Mouse (Mus musculus) embryonic fibroblast, embryonic 13.5 days (primary cell): Measurements from ENCODE around the gene Pcnx3.

Experiments
- CTCF ChIP-seq: IDR thresholded peaks from 2 replicates; pipeline ENCODE4 v1.5.1; 2011; ENCODE audit warnings: mild to moderate bottlenecking, control low read depth, low read length, moderate library complexity, borderline replicate concordance; ENCODE audit not compliant: insufficient read depth
- POLR2A ChIP-seq: IDR thresholded peaks from 2 replicates; pipeline ENCODE4 v1.6.1; 2011; ENCODE audit warnings: low read depth, mild to moderate bottlenecking, control low read depth, low read length, moderate library complexity

DNA sequence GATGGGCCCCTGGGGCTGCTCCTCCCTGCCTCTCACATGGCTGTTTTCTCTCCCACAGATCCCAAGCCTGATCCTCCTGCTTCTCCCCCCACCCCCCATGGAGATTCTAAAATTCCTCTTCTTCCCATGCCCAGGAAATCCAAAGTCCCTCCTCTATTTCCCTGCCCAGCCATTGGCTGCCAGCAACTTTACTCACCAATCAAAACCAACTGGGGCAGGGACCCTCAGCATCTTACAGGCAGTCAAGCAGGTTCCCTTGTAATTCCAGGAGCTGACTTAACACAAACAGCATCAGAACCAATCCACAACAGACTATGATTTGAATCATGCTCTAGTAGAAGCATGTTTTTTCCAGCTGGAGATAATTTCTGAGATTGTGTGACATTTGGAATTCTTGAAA is 58.8 kb downstream of the Pcnx3 start:
- TF ChIP-seq POLR2A (no peak), CTCF (no peak)
